Mouse (Mus musculus): ENCODE measurements at regions not wholly inside any gene's neighbourhood (a gene's known extent, or its start where the extent isn't known, plus 50 kb on each side); places are given as distances from the start of the nearest gene placed in this dataset.

GRCm38 (mm10) chr15:62165826-62166500 lies 1243.2 kb upstream of the A1bg start:
- TF ChIP-seq CTCF (IDR thresholded peaks at IDR 0.05; ENCODE audit: borderline replicate concordance, control insufficient read depth, extremely low read depth, insufficient read depth, low read length, poor library complexity) (no peak), POLR2A (IDR thresholded peaks at IDR 0.05; ENCODE audit: control insufficient read depth, extremely low read depth, insufficient read depth, low read length, poor library complexity) (no peak)
